Mouse (Mus musculus): ENCODE measurements around the gene Kbtbd4.

- TF ChIP-seq CTCF (IDR thresholded peaks at IDR 0.05; ENCODE audit: borderline replicate concordance, control insufficient read depth, extremely low read depth, insufficient read depth, low read length, poor library complexity) (no peak), POLR2A (IDR thresholded peaks at IDR 0.05; ENCODE audit: control insufficient read depth, extremely low read depth, insufficient read depth, low read length, poor library complexity) (no peak)
Observed at GRCm38 (mm10) chr2:90861486-90861885, 43.1 kb upstream of the Kbtbd4 start.

Data from thymus, adult 2 months (tissue).